Mouse (Mus musculus) lung, postnatal 25 days (tissue): Measurements from ENCODE around the gene Rbm47.
"Not testable (repeated sequence)": the region's sequence is repeated elsewhere in the genome, so short reads cannot be mapped to it uniquely, and the experiment has no call there.

Experiments used
- DNase-seq: peaks from one replicate; pipeline ENCODE4 v3.0.0; 2022; ENCODE audit warnings: low spot score

Gene Rbm47

GRCm38 (mm10) chr5:66014437-66014836 is 158.5 kb downstream of the Rbm47 start:
- DNase-seq: no peak

GRCm38 (mm10) chr5:66013999-66014398 is 158.9 kb downstream of the Rbm47 start:
- DNase-seq: no peak

GRCm38 (mm10) chr5:66008245-66008967 is 164.5 kb downstream of the Rbm47 start:
- peak; percentile 51 for DNase-seq

- peak; percentile 32 for DNase-seq
These were observed 167.8 kb downstream of the Rbm47 start for GRCm38 (mm10) chr5:66005041-66005678.

GRCm38 (mm10) chr5:66004134-66004925 is 168.6 kb downstream of the Rbm47 start, which contains the start of gene 9130230L23Rik:
Gene 9130230L23Rik (minus strand): TSS chr5:66004285.
- DNase-seq: peak; percentile 19

GRCm38 (mm10) chr5:66001232-66001631 is 171.7 kb downstream of the Rbm47 start:
- DNase-seq: no peak

- DNase-seq: no peak
These were observed 172.3 kb downstream of the Rbm47 start for GRCm38 (mm10) chr5:66000567-66001125.

- DNase-seq: peak; percentile 71
These were observed 172.8 kb downstream of the Rbm47 start for GRCm38 (mm10) chr5:66000074-66000473.

- no peak for DNase-seq
These were observed 173.8 kb downstream of the Rbm47 start for GRCm38 (mm10) chr5:65999106-65999505.

GRCm38 (mm10) chr5:65997813-65998212 is 175.1 kb downstream of the Rbm47 start:
- no peak for DNase-seq

- no peak for DNase-seq
These were observed 178.3 kb downstream of the Rbm47 start for GRCm38 (mm10) chr5:65994643-65995042.

GRCm38 (mm10) chr5:65991191-65991590 is 181.7 kb downstream of the Rbm47 start:
- DNase-seq: peak; percentile 23

- DNase-seq: not testable (repeated sequence)
These were observed 185.9 kb downstream of the Rbm47 start for GRCm38 (mm10) chr5:65987004-65987403.

- DNase-seq: no peak
These were observed 186.5 kb downstream of the Rbm47 start for GRCm38 (mm10) chr5:65986426-65986825.

- no peak for DNase-seq
These were observed 197.2 kb downstream of the Rbm47 start for GRCm38 (mm10) chr5:65975731-65976130.

GRCm38 (mm10) chr5:65973189-65973588 is 199.7 kb downstream of the Rbm47 start:
- DNase-seq: no peak

GRCm38 (mm10) chr5:65968004-65968403 is 204.9 kb downstream of the Rbm47 start:
- DNase-seq: no peak

- no peak for DNase-seq
These were observed 205.8 kb downstream of the Rbm47 start for GRCm38 (mm10) chr5:65967091-65967490.
